Mouse (Mus musculus) kidney, embryonic 16.5 days (tissue): ENCODE data around the gene Scarf2. TPM values are rescaled to one million over a fixed set of nuclear protein-coding genes. Genes with fewer than 3 reads are reported as not detected.

ENCODE experiments used
- ATAC-seq: fragments of 200-750 bp; cut with Nextera tagmentation; 2 replicates; pipeline ENCODE4 v1.8.0; 2017; ENCODE audit warnings: moderate TSS enrichment; ENCODE audit not compliant: low FRiP score, low TSS enrichment
- H3K27ac ChIP-seq: fragments of 300-500 bp; sonication (generic); 2 replicates; pipeline ENCODE4 v1.5.1; 2014; ENCODE audit warnings: low read length
- H3K27me3 ChIP-seq: fragments of 300-500 bp; sonication (generic); 2 replicates; pipeline ENCODE4 v1.6.1; 2014; ENCODE audit warnings: low read length, control low read depth, mixed read lengths; ENCODE audit not compliant: insufficient read depth
- H3K36me3 ChIP-seq: fragments of 300-500 bp; sonication (generic); 2 replicates; pipeline ENCODE4 v1.6.1; 2014; ENCODE audit warnings: low read length, control low read depth, mixed read lengths; ENCODE audit not compliant: insufficient read depth
- H3K4me1 ChIP-seq: fragments of 300-500 bp; sonication (generic); 2 replicates; pipeline ENCODE4 v1.6.1; 2014; ENCODE audit warnings: low read length, control low read depth, mixed read lengths; ENCODE audit not compliant: insufficient read depth
- H3K4me2 ChIP-seq: fragments of 300-500 bp; sonication (generic); replicated peaks from 2 replicates; pipeline ENCODE4 v1.6.1; 2014; ENCODE audit warnings: low read depth, low read length
- H3K4me3 ChIP-seq: fragments of 300-500 bp; sonication (generic); 2 replicates; pipeline ENCODE4 v1.5.1; 2014; ENCODE audit warnings: mild to moderate bottlenecking, low read length
- H3K9ac ChIP-seq: fragments of 300-500 bp; sonication (generic); replicated peaks from 2 replicates; pipeline ENCODE4 v1.6.1; 2014; ENCODE audit warnings: low read length
- H3K9me3 ChIP-seq: fragments of 300-500 bp; sonication (generic); 2 replicates; pipeline ENCODE4 v1.6.1; 2016; ENCODE audit warnings: low read length, control low read depth
- WGBS: fragments of 180-500 bp; shearing (Covaris S2); extraction: QIAGEN DNeasy Blood & Tissue Kit; methylation state at CpG from one replicate; pipeline ENCODE4 v1.1.7; 2014; 5-methylcytosine and 5-hydroxymethylcytosine counted together
- polyA plus RNA-seq: library from polyadenylated mRNA; unstranded; fragments of >200 nt; fragmentation: Nextera tagmentation; extraction: Ambion mirVana; gene quantifications from 2 replicates; pipeline ENCODE4 v1.2.1, GENCODE M21; 2015

Gene Scarf2
- polyA plus RNA-seq, 1 experiment from 2014 or later: 8.9 TPM

- Histone ChIP-seq H3K4me1 (peaks cover 4% of the 10 kb centered on the region), H3K4me2 (peak overlapping the region; percentile 100; the same call in 1 of the 2 replicates), H3K4me3 (peak overlapping the region; percentile 58; the same call in 1 of the 2 replicates), H3K9ac (no peak overlapping the region), H3K9me3 (no peaks in the 10 kb centered on the region), H3K27ac (no peak overlapping the region), H3K27me3 (peaks cover 72% of the 10 kb centered on the region), H3K36me3 (no peaks in the 10 kb centered on the region)
- WGBS: 56% methylated on average over 7 of the region's 7 CpGs
- ATAC-seq: no peak
Measured at GRCm38 (mm10) chr16:17834543-17834942, 37.5 kb downstream of the Scarf2 start.

GRCm38 (mm10) chr16:17835481-17835880 is 38.4 kb downstream of the Scarf2 start:
- H3K27ac ChIP-seq: no peak overlapping the region
- no peak overlapping the region for H3K4me2 ChIP-seq
- H3K4me3 ChIP-seq: no peak overlapping the region
- peaks cover 4% of the 10 kb centered on the region for H3K4me1 ChIP-seq
- H3K9ac ChIP-seq: no peak overlapping the region
- H3K36me3 ChIP-seq: no peaks in the 10 kb centered on the region
- 43% methylated on average over 13 of the region's 13 CpGs for WGBS
- H3K27me3 ChIP-seq: peaks cover 71% of the 10 kb centered on the region
- ATAC-seq: no peak
- H3K9me3 ChIP-seq: no peaks in the 10 kb centered on the region

GRCm38 (mm10) chr16:17838051-17838450 is 41.0 kb downstream of the Scarf2 start, which contains the start of gene Car15:
Gene Car15, minus strand, starts transcription at chr16:17838364.
- Histone ChIP-seq H3K4me3 (no peak within 1 kb of the TSS), H3K9me3 (no peaks in the 10 kb centered on the region), H3K4me2 (no peak within 1 kb of the TSS), H3K36me3 (peaks cover 22% of the 10 kb centered on the region), H3K27ac (no peak within 1 kb of the TSS), H3K27me3 (peaks cover 46% of the 10 kb centered on the region), H3K4me1 (peaks cover 3% of the 10 kb centered on the region), H3K9ac (no peak within 1 kb of the TSS)
- no peak for ATAC-seq
- 71% methylated on average over 6 of the region's 6 CpGs for WGBS

GRCm38 (mm10) chr16:17839976-17840375 is 42.9 kb downstream of the Scarf2 start:
- Histone ChIP-seq H3K9ac (no peak overlapping the region), H3K36me3 (peaks cover 42% of the 10 kb centered on the region), H3K27ac (no peak overlapping the region), H3K9me3 (no peaks in the 10 kb centered on the region), H3K4me1 (no peaks in the 10 kb centered on the region), H3K4me3 (no peak overlapping the region), H3K4me2 (no peak overlapping the region), H3K27me3 (peaks cover 26% of the 10 kb centered on the region)
- 82% methylated on average over 4 of the region's 4 CpGs for WGBS
- ATAC-seq: no peak

GRCm38 (mm10) chr16:17842437-17842836 is 45.4 kb downstream of the Scarf2 start:
- H3K9me3 ChIP-seq: no peaks in the 10 kb centered on the region
- WGBS: 86% methylated on average over 7 of the region's 7 CpGs
- H3K4me2 ChIP-seq: no peak overlapping the region
- ATAC-seq: no peak
- peaks cover 5% of the 10 kb centered on the region; the same call in 1 of the 2 replicates for H3K27me3 ChIP-seq
- H3K36me3 ChIP-seq: peaks cover 60% of the 10 kb centered on the region
- no peak overlapping the region for H3K27ac ChIP-seq
- H3K4me3 ChIP-seq: no peak overlapping the region
- H3K4me1 ChIP-seq: no peaks in the 10 kb centered on the region
- no peak overlapping the region for H3K9ac ChIP-seq

- Histone ChIP-seq H3K9me3 (no peaks in the 10 kb centered on the region), H3K27me3 (no peaks in the 10 kb centered on the region), H3K4me1 (no peaks in the 10 kb centered on the region), H3K4me2 (no peak overlapping the region), H3K27ac (no peak overlapping the region), H3K36me3 (peaks cover 67% of the 10 kb centered on the region), H3K9ac (no peak overlapping the region), H3K4me3 (no peak overlapping the region)
- ATAC-seq: no peak
- WGBS: 91% methylated on average over 10 of the region's 10 CpGs
Measured at GRCm38 (mm10) chr16:17843701-17844365, 46.8 kb downstream of the Scarf2 start.

- no peak overlapping the region for H3K4me2 ChIP-seq
- ATAC-seq: no peak
- no peaks in the 10 kb centered on the region for H3K9me3 ChIP-seq
- WGBS: 95% methylated on average over 6 of the region's 6 CpGs
- no peaks in the 10 kb centered on the region for H3K4me1 ChIP-seq
- no peaks in the 10 kb centered on the region for H3K27me3 ChIP-seq
- H3K4me3 ChIP-seq: no peak overlapping the region
- no peak overlapping the region for H3K27ac ChIP-seq
- H3K9ac ChIP-seq: no peak overlapping the region
- peaks cover 61% of the 10 kb centered on the region for H3K36me3 ChIP-seq
Measured at GRCm38 (mm10) chr16:17848431-17848830, 51.3 kb downstream of the Scarf2 start.

- no peak overlapping the region for H3K27ac ChIP-seq
- no peaks in the 10 kb centered on the region for H3K9me3 ChIP-seq
- H3K9ac ChIP-seq: no peak overlapping the region
- H3K36me3 ChIP-seq: peaks cover 58% of the 10 kb centered on the region
- H3K27me3 ChIP-seq: no peaks in the 10 kb centered on the region
- no peak overlapping the region for H3K4me2 ChIP-seq
- 14% methylated on average over 1 of the region's 1 CpGs for WGBS
- H3K4me3 ChIP-seq: no peak overlapping the region
- H3K4me1 ChIP-seq: no peaks in the 10 kb centered on the region
- ATAC-seq: no peak
Measured at GRCm38 (mm10) chr16:17848928-17849327, 51.8 kb downstream of the Scarf2 start.

GRCm38 (mm10) chr16:17849486-17849885 is 52.4 kb downstream of the Scarf2 start:
- no peak for ATAC-seq
- H3K9me3 ChIP-seq: no peaks in the 10 kb centered on the region
- no peak overlapping the region for H3K27ac ChIP-seq
- no peak overlapping the region for H3K4me3 ChIP-seq
- no peaks in the 10 kb centered on the region for H3K27me3 ChIP-seq
- peaks cover 58% of the 10 kb centered on the region for H3K36me3 ChIP-seq
- H3K9ac ChIP-seq: no peak overlapping the region
- 82% methylated on average over 6 of the region's 6 CpGs for WGBS
- no peaks in the 10 kb centered on the region for H3K4me1 ChIP-seq
- no peak overlapping the region for H3K4me2 ChIP-seq

GRCm38 (mm10) chr16:17851331-17851730 is 54.2 kb downstream of the Scarf2 start:
- H3K27me3 ChIP-seq: no peaks in the 10 kb centered on the region
- H3K36me3 ChIP-seq: peaks cover 51% of the 10 kb centered on the region
- ATAC-seq: no peak
- no peak overlapping the region for H3K27ac ChIP-seq
- H3K9ac ChIP-seq: no peak overlapping the region
- 96% methylated on average over 5 of the region's 5 CpGs for WGBS
- no peak overlapping the region for H3K4me3 ChIP-seq
- H3K4me1 ChIP-seq: no peaks in the 10 kb centered on the region
- H3K9me3 ChIP-seq: no peaks in the 10 kb centered on the region
- H3K4me2 ChIP-seq: no peak overlapping the region
